Comparison of ENCODE assay signal across 8 mouse cellular contexts in the genomic region with DNA sequence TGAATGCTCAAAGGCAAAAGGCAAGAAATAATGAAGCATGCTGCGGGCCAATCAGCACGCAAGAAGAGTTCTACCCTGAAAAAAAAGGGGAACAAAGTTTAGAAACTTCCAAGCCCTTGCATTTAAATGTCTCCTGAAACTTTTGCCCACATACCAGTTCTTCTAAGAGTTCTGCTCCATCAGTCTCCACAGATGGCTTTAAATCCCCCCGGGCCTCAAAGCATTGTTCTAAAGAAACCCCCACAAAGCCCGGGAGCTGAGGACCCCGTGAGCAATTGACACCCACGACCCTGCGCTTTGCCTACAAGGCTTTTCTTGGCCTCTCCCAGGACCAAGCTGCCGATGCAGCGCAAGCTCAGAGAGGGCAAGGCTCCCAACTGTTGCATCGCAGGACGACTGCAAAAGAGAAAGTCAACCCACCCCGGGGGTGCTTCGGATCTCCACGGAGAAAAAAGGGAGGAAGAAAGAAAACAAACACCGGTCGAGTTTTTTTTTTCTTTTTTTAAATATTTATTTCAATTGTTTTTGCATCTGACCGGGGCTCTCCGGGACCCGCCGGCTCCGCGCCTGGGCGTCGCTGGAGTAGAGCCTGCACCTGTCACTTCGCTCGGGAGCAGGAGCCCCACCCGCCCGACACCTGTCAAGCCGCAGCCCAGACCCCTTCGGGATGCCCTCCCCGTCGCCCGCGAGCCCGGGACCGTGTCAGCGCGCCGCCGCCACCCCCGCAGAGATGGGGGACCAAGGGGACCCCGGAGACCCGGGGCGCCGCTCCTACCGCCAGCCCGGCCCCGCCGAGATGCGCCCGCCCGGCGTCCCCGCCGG. TPM values are rescaled to one million over a fixed set of nuclear protein-coding genes. Genes with fewer than 3 reads are reported as not detected.
DNase-seq lines count a peak whose midpoint lies in the region; ATAC-seq and TF ChIP-seq lines count a peak whose summit lies in the region.

No protein-coding gene starts in this region.

- DNase-seq in adrenal gland, adult 2 months: peak; percentile 77
- DNase-seq in embryo, embryonic 9.5 days (ENCODE audit: extremely low spot score): peak; percentile 53
- peak; percentile 63 to 67 for DNase-seq in heart, adult 2 months
- DNase-seq in kidney, adult 2 months: peak; percentile 47
- peak; percentile 37 to 47 for DNase-seq in lung, adult 18-20 months
- DNase-seq in thymus, postnatal 14 days: peak; percentile 81

- WGBS in heart, adult 2 months: 2% methylated on average over 41 of the region's 55 CpGs
- WGBS in kidney, adult 2 months: 1% methylated on average over 54 of the region's 55 CpGs
- under 1% methylated on average over 35 of the region's 55 CpGs for WGBS in neural tube, embryonic 14.5 days

- no peak for TF ChIP-seq POLR2A in heart, adult 2 months (IDR thresholded peaks at IDR 0.05; ENCODE audit: insufficient read depth, low read depth, low read length)
- no peak for TF ChIP-seq POLR2A in kidney, adult 2 months (IDR thresholded peaks at IDR 0.05; ENCODE audit: low read depth, low read length)

- intact Hi-C loops in heart, adult 2 months (cut with DNase I): loop anchor here (2.0 to 5.0 kb wide), 2 partner anchors 86 to 187 kb away; a partner anchor contains a TSS

- H3K4me3 ChIP-seq in C2C12 (ENCODE audit: insufficient read depth, poor library complexity, severe bottlenecking): peak overlapping the region; percentile 59
- peak overlapping the region; percentile 86 for H3K4me3 ChIP-seq in heart, adult 2 months
- peak overlapping the region; percentile 63 for H3K4me3 ChIP-seq in kidney, adult 2 months (ENCODE audit: insufficient read depth, low read depth, low read length)
- peak overlapping the region; percentile 92 for H3K4me3 ChIP-seq in neural tube, embryonic 14.5 days (ENCODE audit: low read depth, low read length)

- no peaks in the 10 kb centered on the region for H3K79me3 ChIP-seq in C2C12 (ENCODE audit: low read depth)

- peaks cover 5% of the 10 kb centered on the region for H3K4me1 ChIP-seq in heart, adult 2 months (ENCODE audit: control insufficient read depth, insufficient read depth, low read length)
- 0 out of 2 replicates have a peak, but pooled peaks cover 6% of the 10 kb centered on the region for H3K4me1 ChIP-seq in kidney, adult 2 months (ENCODE audit: control insufficient read depth, insufficient read depth, low read length)
- H3K4me1 ChIP-seq in neural tube, embryonic 14.5 days (ENCODE audit: control insufficient read depth, insufficient read depth, low read length): peaks cover 6% of the 10 kb centered on the region; the same call in 1 of the 2 replicates

- TF ChIP-seq EP300 in heart, adult 2 months (IDR thresholded peaks at IDR 0.05; ENCODE audit: insufficient read depth, low read depth, low read length): no peak

- peak overlapping the region; percentile 81 for H3ac ChIP-seq in C2C12 (ENCODE audit: control insufficient read depth, insufficient read length, low read depth)

- no peak for TF ChIP-seq CTCF in C2C12 (IDR thresholded peaks at IDR 0.05; ENCODE audit: control insufficient read depth, insufficient read depth, insufficient read length)
- TF ChIP-seq CTCF in heart, adult 2 months (IDR thresholded peaks at IDR 0.05): no peak
- no peak for TF ChIP-seq CTCF in kidney, adult 2 months (conservative IDR thresholded peaks at IDR 0.05; ENCODE audit: insufficient read depth, insufficient read length, low read depth, low read length)

- H3K27me3 ChIP-seq in C2C12 (ENCODE audit: control insufficient read depth, insufficient read depth, insufficient read length): no peaks in the 10 kb centered on the region
- no peaks in the 10 kb centered on the region for H3K27me3 ChIP-seq in heart, adult 2 months (ENCODE audit: control insufficient read depth, insufficient read depth, low read length)
- no peaks in the 10 kb centered on the region for H3K27me3 ChIP-seq in kidney, adult 2 months (replicated peaks; ENCODE audit: control insufficient read depth, insufficient read depth, low read length)
- H3K27me3 ChIP-seq in neural tube, embryonic 14.5 days (ENCODE audit: control insufficient read depth, insufficient read depth, low read length): peaks cover 2% of the 10 kb centered on the region; the same call in 1 of the 2 replicates

- no peaks in the 10 kb centered on the region for H3K9me3 ChIP-seq in neural tube, embryonic 14.5 days (ENCODE audit: control insufficient read depth, low read length)

- peak; percentile 72 for ATAC-seq in neural tube, embryonic 14.5 days (ENCODE audit: low read depth)

- peak overlapping the region; percentile 87 for H3K27ac ChIP-seq in heart, adult 2 months
- H3K27ac ChIP-seq in kidney, adult 2 months (ENCODE audit: insufficient read depth, low read depth, low read length): peak overlapping the region; percentile 68
- H3K27ac ChIP-seq in neural tube, embryonic 14.5 days (ENCODE audit: low read depth, low read length): peak overlapping the region; percentile 96

- no peaks in the 10 kb centered on the region for H3K36me3 ChIP-seq in C2C12 (ENCODE audit: control insufficient read depth, insufficient read depth)
- H3K36me3 ChIP-seq in heart, adult 2 months (ENCODE audit: control insufficient read depth, insufficient read depth, low read length): peaks cover 7% of the 10 kb centered on the region
- H3K36me3 ChIP-seq in kidney, adult 2 months (ENCODE audit: control insufficient read depth, insufficient read depth, low read length): no peaks in the 10 kb centered on the region; the same call in 1 of the 2 replicates
- no peaks in the 10 kb centered on the region for H3K36me3 ChIP-seq in neural tube, embryonic 14.5 days (ENCODE audit: control insufficient read depth, insufficient read depth, low read length)

- H3K4me2 ChIP-seq in neural tube, embryonic 14.5 days (ENCODE audit: low read depth, low read length): peak overlapping the region; percentile 62

- peak overlapping the region; percentile 99 for H3K9ac ChIP-seq in heart, adult 2 months (ENCODE audit: low read depth, low read length)
- H3K9ac ChIP-seq in neural tube, embryonic 14.5 days (replicated peaks; ENCODE audit: low read depth, low read length): peak overlapping the region; percentile 93

- H3K79me2 ChIP-seq in C2C12 (ENCODE audit: control insufficient read depth, insufficient read depth): no peaks in the 10 kb centered on the region
- H3K79me2 ChIP-seq in heart, adult 2 months (replicated peaks; ENCODE audit: control insufficient read depth, insufficient read depth, low read length): no peaks in the 10 kb centered on the region

TF ChIP-seq in C2C12, 6 proteins besides CTCF, POLR2A, EP300 and RAD21:
- TF ChIP-seq MAX (IDR thresholded peaks at IDR 0.05) (no peak), MYOG (IDR thresholded peaks at IDR 0.05; ENCODE audit: control insufficient read depth, extremely low read depth, insufficient read length) (no peak), CEBPB (IDR thresholded peaks at IDR 0.05; ENCODE audit: low read depth) (no peak), FOSL1 (IDR thresholded peaks at IDR 0.05; ENCODE audit: insufficient read depth, low read length, poor library complexity, severe bottlenecking) (no peak), MYOD1 (IDR thresholded peaks at IDR 0.05; ENCODE audit: control insufficient read depth, insufficient read length, low read depth) (no peak)

RNA-seq across cellular contexts. Expression of a gene that starts 0.8 kb away (rescaled TPM):
- polyA plus RNA-seq in C2C12 (2012; fragmentation: generic; extraction: Trizol): 2.7 TPM
- total RNA-seq in adrenal gland, adult 2 months (2021): 10 to 100 TPM; 22.6 to 24.3 TPM
- polyA plus RNA-seq in adrenal gland, adult 2 months (2012; rRNA removed): 0.73 and 0.78 TPM in 2 replicates
- 10 to 100 TPM; 18.2 to 19.2 TPM for total RNA-seq in heart, adult 2 months (2021)
- 5.1 and 9.6 TPM in 2 replicates for polyA plus RNA-seq in heart, adult 2 months (2012; rRNA removed)
- 6.8 and 8.3 TPM in 2 replicates for polyA plus RNA-seq in kidney, adult 2 months (2012; rRNA removed)
- polyA plus RNA-seq in neural tube, embryonic 14.5 days (2014; fragmentation: Nextera tagmentation; extraction: Ambion mirVana): 33.8 and 38.5 TPM in 2 replicates

Comparison
In these comparisons a context has a peak if more than half of its experiments do, and no peak if none do; other contexts are left out.
1. Peak in every context shown above with its lines: DNase-seq, ATAC-seq, H3K4me3 ChIP-seq and H3K27ac ChIP-seq.